Mouse (Mus musculus): ENCODE results near the gene Eif2ak3. TPM values are rescaled to one million over a fixed set of nuclear protein-coding genes. Genes with fewer than 3 reads are reported as not detected.

Gene Eif2ak3
- polyA plus RNA-seq, 1 experiment from 2014 or later, result 47.3 TPM

- ChIA-PET POLR2A (interaction anchor here (1.8 to 2.2 kb wide), 2 partner anchors 31 to 33 kb away, joined by 5 to 7 read pairs; no protein-coding TSS in a partner anchor), CTCF (interaction anchor here (1.2 to 2.9 kb wide), 3 partner anchors 31 to 35 kb away, joined by 3 to 16 read pairs (median 6); no protein-coding TSS in a partner anchor)
- DNase-seq (ENCODE audit: low read depth, low spot score) (no peak), ATAC-seq (peak; percentile 12)
- in situ Hi-C loops (cut with MboI; ENCODE audit: low pct_unique_long_range_greater_than_20kb), result loop anchor here (5.0 kb wide), 1 partner anchor 32 kb away; no protein-coding TSS in a partner anchor
- H3K27me3 ChIP-seq, result no peaks in the 10 kb centered on the region
- TF ChIP-seq CTCF (IDR thresholded peaks at IDR 0.05), result no peak
These were observed 756 bp downstream of the Eif2ak3 start for GRCm38 (mm10) chr6:70844896-70845646.

- ChIA-PET CTCF (interaction anchor here (1.3 to 2.9 kb wide), 3 partner anchors 22 to 35 kb away, joined by 4 to 16 read pairs (median 6); no protein-coding TSS in a partner anchor), POLR2A (interaction anchor here (0.8 kb wide), 1 partner anchor 32 kb away, joined by 3 read pairs; no protein-coding TSS in a partner anchor)
- ATAC-seq (no peak), DNase-seq (ENCODE audit: low read depth, low spot score) (no peak)
- no peak for TF ChIP-seq CTCF (IDR thresholded peaks at IDR 0.05)
- H3K27me3 ChIP-seq, result no peaks in the 10 kb centered on the region
- in situ Hi-C loops (cut with MboI; ENCODE audit: low pct_unique_long_range_greater_than_20kb), result no loop called here
These were observed 3.1 kb downstream of the Eif2ak3 start for GRCm38 (mm10) chr6:70847386-70847785.

- POLR2A ChIA-PET, result interaction anchor here (0.9 kb wide), 1 partner anchor 17 kb away, joined by 3 read pairs; no protein-coding TSS in a partner anchor
- in situ Hi-C loops (cut with MboI; ENCODE audit: low pct_unique_long_range_greater_than_20kb), result no loop called here
- no peak for DNase-seq (ENCODE audit: low read depth, low spot score)
- H3K27me3 ChIP-seq, result no peaks in the 10 kb centered on the region
- TF ChIP-seq CTCF (IDR thresholded peaks at IDR 0.05), result no peak
- no peak for ATAC-seq
- CTCF ChIA-PET, result interaction anchor here (0.9 to 1.8 kb wide), 3 partner anchors 10 to 27 kb away, joined by 3 to 9 read pairs (median 4); no protein-coding TSS in a partner anchor
These were observed 9.1 kb downstream of the Eif2ak3 start for GRCm38 (mm10) chr6:70853371-70853770.

- DNase-seq (ENCODE audit: low read depth, low spot score), result no peak
- ChIA-PET CTCF (interaction anchor here (2.3 kb wide), 1 partner anchor 13 kb away, joined by 6 read pairs; no protein-coding TSS in a partner anchor), POLR2A (interaction anchor here (1.9 kb wide), 1 partner anchor 15 kb away, joined by 4 read pairs; no protein-coding TSS in a partner anchor)
- in situ Hi-C loops (cut with MboI; ENCODE audit: low pct_unique_long_range_greater_than_20kb), result no loop called here
- no peaks in the 10 kb centered on the region for H3K27me3 ChIP-seq
- ATAC-seq, result no peak
- TF ChIP-seq CTCF (IDR thresholded peaks at IDR 0.05), result no peak
These were observed 11.4 kb downstream of the Eif2ak3 start for GRCm38 (mm10) chr6:70855529-70856309.

GRCm38 (mm10) chr6:70862726-70863125, 18.4 kb downstream of the Eif2ak3 start:
- no peak for TF ChIP-seq CTCF (IDR thresholded peaks at IDR 0.05)
- ChIA-PET CTCF (interaction anchor here (1.0 kb wide), 1 partner anchor 8 kb away, joined by 3 read pairs; no protein-coding TSS in a partner anchor), POLR2A (no interaction called here)
- DNase-seq (ENCODE audit: low read depth, low spot score), result no peak
- H3K27me3 ChIP-seq, result no peaks in the 10 kb centered on the region
- in situ Hi-C loops (cut with MboI; ENCODE audit: low pct_unique_long_range_greater_than_20kb), result no loop called here
- no peak for ATAC-seq

- H3K27me3 ChIP-seq, result no peaks in the 10 kb centered on the region
- no peak for DNase-seq (ENCODE audit: low read depth, low spot score)
- POLR2A ChIA-PET, result interaction anchor here (0.6 kb wide), 1 partner anchor 13 kb away, joined by 3 read pairs; no protein-coding TSS in a partner anchor
- CTCF ChIA-PET, result interaction anchor here (1.0 kb wide), 1 partner anchor 16 kb away, joined by 3 read pairs; no protein-coding TSS in a partner anchor
- no peak for TF ChIP-seq CTCF (IDR thresholded peaks at IDR 0.05)
- in situ Hi-C loops (cut with MboI; ENCODE audit: low pct_unique_long_range_greater_than_20kb), result no loop called here
- no peak for ATAC-seq
These were observed 20.0 kb downstream of the Eif2ak3 start for GRCm38 (mm10) chr6:70864285-70864684.

- ATAC-seq, result no peak
These were observed 22.4 kb downstream of the Eif2ak3 start for GRCm38 (mm10) chr6:70866761-70867160.

GRCm38 (mm10) chr6:70867297-70867696, 23.0 kb downstream of the Eif2ak3 start:
- POLR2A ChIA-PET, result no interaction called here
- no peaks in the 10 kb centered on the region for H3K27me3 ChIP-seq
- CTCF ChIA-PET, result interaction anchor here (0.9 to 2.0 kb wide), 2 partner anchors 45 to 55 kb away, joined by 3 to 5 read pairs; no protein-coding TSS in a partner anchor
- in situ Hi-C loops (cut with MboI; ENCODE audit: low pct_unique_long_range_greater_than_20kb), result no loop called here
- DNase-seq (ENCODE audit: low read depth, low spot score) (no peak), ATAC-seq (no peak)
- TF ChIP-seq CTCF (IDR thresholded peaks at IDR 0.05), result no peak

More at GRCm38 (mm10) chr6:70866761-70867160, 22.4 kb downstream of the Eif2ak3 start:
- DNase-seq (ENCODE audit: low read depth, low spot score), result no peak
- ChIA-PET CTCF (no interaction called here), POLR2A (no interaction called here)
- in situ Hi-C loops (cut with MboI; ENCODE audit: low pct_unique_long_range_greater_than_20kb), result no loop called here
- H3K27me3 ChIP-seq, result no peaks in the 10 kb centered on the region
- no peak for TF ChIP-seq CTCF (IDR thresholded peaks at IDR 0.05)

- DNase-seq (ENCODE audit: low read depth, low spot score), result no peak
- no peak for ATAC-seq
- H3K27me3 ChIP-seq, result no peaks in the 10 kb centered on the region
- ChIA-PET POLR2A (interaction anchor here (0.6 kb wide), 3 partner anchors 33 to 1564 kb away, joined by 3 to 4 read pairs (median 3); no protein-coding TSS in a partner anchor), CTCF (interaction anchor here (1.1 to 3.5 kb wide), 3 partner anchors 9 to 57 kb away, joined by 3 to 12 read pairs (median 3); no protein-coding TSS in a partner anchor)
- in situ Hi-C loops (cut with MboI; ENCODE audit: low pct_unique_long_range_greater_than_20kb), result no loop called here
- no peak for TF ChIP-seq CTCF (IDR thresholded peaks at IDR 0.05)
These were observed 27.2 kb downstream of the Eif2ak3 start for GRCm38 (mm10) chr6:70871511-70871980.

- DNase-seq (ENCODE audit: low read depth, low spot score) (peak; percentile 53), ATAC-seq (peak; percentile 86)
- CTCF ChIA-PET, result interaction anchor here (0.8 to 3.5 kb wide), 4 partner anchors 9 to 60 kb away, joined by 3 to 12 read pairs (median 3); no protein-coding TSS in a partner anchor
- no peak for TF ChIP-seq CTCF (IDR thresholded peaks at IDR 0.05)
- POLR2A ChIA-PET, result interaction anchor here (0.6 kb wide), 1 partner anchor 47 kb away, joined by 3 read pairs; no protein-coding TSS in a partner anchor
- no peaks in the 10 kb centered on the region for H3K27me3 ChIP-seq
- in situ Hi-C loops (cut with MboI; ENCODE audit: low pct_unique_long_range_greater_than_20kb), result no loop called here
These were observed 27.8 kb downstream of the Eif2ak3 start for GRCm38 (mm10) chr6:70872128-70872527.

Data from Patski (cell line).